Mouse (Mus musculus) adrenal gland, adult 8-10 months (tissue): ENCODE results near the gene Rhbdd1. TPM values are rescaled to one million over a fixed set of nuclear protein-coding genes. Genes with fewer than 3 reads are reported as not detected.

Source experiments
- DNase-seq: peaks from one replicate; pipeline ENCODE4 v3.0.0; 2022
- total RNA-seq, 4 experiments: library from RNA; stranded (reverse); gene quantifications; 2 replicates each; pipeline ENCODE4 v1.2.4; 2022

Gene Rhbdd1
- total RNA-seq, 4 experiments from 2014 or later: 36.5 to 39.7 (median 36.7) TPM

DNA sequence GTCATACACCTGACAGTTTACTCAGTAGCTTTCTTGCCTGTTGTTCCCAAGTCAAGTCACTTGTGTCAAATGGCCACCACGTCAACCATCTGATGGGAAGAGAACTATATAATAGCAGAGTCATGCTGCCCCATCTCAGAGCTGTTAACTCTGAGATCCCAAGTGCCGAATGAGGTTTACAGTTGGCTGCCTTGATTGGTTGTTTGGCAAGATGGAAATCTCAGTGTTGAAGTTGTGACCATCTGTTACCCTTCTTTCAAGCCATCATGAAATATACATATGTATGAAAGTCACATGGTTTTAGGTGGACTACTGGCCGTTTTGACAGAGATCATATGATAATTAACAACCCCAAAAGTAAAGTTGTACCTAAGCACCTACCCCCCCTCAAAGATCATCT is 121.0 kb downstream of the Rhbdd1 start:
- no peak for DNase-seq

- no peak for DNase-seq
Measured at GRCm38 (mm10) chr1:82440123-82440522, 123.9 kb downstream of the Rhbdd1 start.

DNA sequence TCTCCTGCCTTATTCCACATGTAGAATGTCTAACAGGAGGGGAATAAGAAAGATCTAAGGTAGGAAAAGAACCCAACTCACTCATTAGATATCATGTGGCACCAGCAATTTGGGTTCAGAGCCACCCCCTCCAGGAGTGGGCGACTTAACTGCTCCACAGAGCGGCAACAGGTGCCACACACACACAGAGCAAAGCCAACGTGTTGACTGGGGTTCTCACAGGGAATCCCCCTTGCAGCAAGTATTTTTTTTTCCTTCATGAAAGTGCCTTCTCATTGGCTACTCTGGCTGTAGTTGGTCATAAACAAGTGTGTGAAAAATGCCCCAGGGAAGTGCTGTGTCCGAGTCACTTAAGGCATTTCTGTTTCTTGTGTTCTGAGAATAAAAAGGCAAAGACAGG is 127.3 kb downstream of the Rhbdd1 start:
- no peak for DNase-seq

GRCm38 (mm10) chr1:82446049-82446448 is 129.8 kb downstream of the Rhbdd1 start:
- no peak for DNase-seq

DNA sequence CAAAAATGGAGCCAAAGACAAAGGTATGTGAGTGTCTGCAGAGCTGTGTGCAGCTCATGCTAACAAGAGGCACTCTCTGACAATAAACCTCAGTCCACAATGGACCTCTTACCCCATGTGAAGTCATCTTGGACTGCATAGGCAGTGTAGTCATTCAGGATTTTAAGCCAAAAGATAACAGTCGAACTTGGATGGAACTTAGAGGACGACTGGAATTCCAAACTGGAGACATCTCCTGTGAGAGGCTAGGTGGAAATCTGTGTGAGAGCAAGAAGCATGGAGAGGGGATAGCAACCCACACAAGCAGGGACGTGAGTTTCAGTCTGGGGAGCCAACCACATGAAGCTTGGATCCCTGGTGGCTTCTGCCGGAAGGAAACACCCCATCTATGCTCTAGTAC is 133.6 kb downstream of the Rhbdd1 start:
- DNase-seq: no peak

- DNase-seq: no peak
Measured at GRCm38 (mm10) chr1:82451927-82452651, 135.8 kb downstream of the Rhbdd1 start.

GRCm38 (mm10) chr1:82454031-82454430 is 137.8 kb downstream of the Rhbdd1 start:
- DNase-seq: no peak

DNA sequence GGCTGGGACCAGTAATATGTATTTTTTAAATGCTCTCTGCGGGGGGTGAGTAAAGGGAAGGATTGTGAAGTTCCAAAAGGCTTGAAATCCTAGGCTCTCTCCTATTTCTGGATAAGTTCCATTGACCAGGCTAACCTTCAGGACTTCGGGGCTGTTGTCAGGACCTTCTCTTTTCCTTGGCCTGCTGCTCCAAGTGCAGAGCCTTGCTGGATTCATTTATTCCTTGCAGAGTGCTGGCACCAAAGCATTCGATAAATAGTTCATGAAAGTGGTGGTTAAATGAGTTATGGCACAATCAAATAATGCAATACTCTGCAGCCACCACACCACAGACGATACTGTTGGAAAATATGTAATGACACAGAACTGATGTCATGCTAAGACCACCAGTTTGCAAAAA is 143.1 kb downstream of the Rhbdd1 start:
- DNase-seq: no peak

- DNase-seq: no peak
Measured at GRCm38 (mm10) chr1:82459926-82460325, 143.7 kb downstream of the Rhbdd1 start.

GRCm38 (mm10) chr1:82461041-82461440 is 144.8 kb downstream of the Rhbdd1 start:
- DNase-seq: no peak

GRCm38 (mm10) chr1:82465321-82465853 is 149.1 kb downstream of the Rhbdd1 start:
- no peak for DNase-seq

DNA sequence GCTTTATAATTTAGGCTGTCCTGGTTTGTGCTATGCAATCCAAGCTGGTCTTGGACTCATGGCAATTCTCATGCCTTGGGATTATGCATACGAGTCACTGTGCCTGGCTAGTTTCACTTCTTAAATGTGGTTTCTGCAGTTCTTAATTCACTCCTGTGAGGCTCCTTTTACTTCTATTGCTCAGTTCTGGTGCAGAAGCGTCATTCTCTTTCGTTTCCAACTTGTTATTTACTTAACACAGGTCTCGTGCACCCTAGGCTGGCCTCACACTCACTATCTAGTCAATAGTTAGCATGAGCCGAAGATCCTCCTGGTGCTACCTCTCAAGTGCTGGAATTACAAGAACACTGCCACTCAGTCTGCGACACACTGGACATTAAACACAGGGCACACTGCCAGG is 152.6 kb downstream of the Rhbdd1 start:
- DNase-seq: no peak

DNA sequence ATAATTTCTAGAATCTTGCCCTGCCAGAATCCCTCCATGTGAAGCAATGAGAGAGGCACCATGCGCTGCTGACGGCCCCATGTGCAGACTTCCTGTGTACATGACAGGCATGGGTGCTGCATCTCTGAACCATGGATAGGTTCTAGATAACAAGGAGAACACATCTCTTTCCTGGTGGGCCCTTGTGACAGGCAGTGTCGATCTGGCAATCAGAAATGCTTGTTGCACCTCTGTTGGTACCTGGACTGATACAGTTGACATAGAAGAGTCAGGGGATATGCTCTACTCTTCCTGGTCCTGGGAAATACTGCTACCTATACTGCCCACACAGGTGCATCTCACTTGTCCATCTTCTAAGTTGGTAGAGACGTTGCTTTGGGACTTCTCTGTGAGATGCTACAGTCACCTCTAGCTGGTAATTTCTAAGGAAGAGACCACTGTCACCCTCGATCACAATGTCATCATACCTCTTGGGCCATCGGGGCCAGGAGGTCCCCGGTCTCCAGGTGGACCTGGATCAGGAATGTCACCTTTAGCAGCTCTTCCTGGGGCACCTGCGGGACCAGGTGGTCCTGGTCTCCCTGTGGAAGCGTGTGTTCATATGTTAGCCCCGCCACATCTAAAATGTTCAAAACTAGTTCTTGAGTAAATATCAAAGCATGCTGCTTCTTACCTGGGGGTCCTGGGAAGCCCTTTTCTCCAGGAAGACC is 154.4 kb downstream of the Rhbdd1 start:
- DNase-seq: no peak

- no peak for DNase-seq
Measured at GRCm38 (mm10) chr1:82473467-82473866, 157.2 kb downstream of the Rhbdd1 start.

DNA sequence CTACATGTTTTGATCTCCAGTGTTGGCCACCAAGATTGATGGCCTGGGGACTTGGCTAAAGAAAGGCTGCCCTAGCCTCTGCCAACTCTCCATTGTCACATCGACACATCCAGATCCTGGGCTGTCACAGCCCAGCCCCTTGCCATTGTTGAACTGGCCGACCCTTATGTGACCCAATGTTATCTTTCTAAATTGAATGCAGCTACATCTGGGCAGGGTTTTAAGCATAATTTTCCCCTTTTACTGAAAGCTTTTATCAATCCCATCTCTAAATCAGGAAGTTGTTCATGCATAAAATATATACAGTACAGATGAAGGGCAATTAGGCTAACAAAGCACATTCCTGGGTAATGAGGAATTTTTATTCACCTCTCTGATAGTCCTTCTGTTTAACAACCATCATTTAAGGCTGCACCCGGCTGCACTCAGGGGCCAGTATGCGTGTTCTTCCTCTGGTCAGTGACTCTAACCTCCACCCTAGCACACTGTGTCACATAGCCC is 158.3 kb downstream of the Rhbdd1 start:
- DNase-seq: peak; percentile 20

DNA sequence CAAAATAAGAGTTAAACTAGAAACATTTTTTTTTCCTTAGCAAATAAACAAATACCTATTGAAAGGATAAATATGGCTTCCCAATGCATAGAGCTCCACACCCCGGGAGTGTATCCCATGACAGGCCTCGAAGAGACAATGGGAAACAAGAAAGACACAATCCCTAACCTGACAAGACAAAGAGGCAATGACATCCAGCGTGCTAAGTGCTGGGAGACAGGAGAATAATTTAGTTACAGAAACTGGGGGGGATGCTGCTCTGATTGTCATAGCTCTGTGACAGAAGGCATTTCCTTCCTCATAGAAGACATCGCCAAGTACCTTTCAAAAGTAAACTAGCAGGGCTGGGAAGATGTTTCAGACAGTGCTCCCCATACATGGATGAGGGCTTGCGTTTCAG is 159.0 kb downstream of the Rhbdd1 start:
- no peak for DNase-seq

DNA sequence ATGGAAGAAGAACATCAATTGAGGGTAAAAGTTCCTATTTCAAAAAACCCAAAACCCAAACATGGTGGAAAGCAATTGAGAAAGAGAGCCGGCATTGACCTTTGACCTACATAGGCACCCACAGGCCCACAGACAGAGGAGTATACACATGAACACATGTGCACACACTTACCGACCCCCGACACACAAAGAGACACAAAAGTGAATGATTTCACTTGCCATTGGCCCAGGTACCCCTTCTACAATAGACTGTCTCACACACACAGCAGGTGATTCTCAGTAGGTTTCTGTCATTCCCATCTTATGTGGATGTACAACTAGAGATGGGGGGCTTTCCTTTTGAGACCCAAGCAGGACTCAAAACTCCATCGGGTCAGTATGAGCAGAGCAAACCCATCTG is 159.6 kb downstream of the Rhbdd1 start:
- DNase-seq: no peak

- no peak for DNase-seq
Measured at GRCm38 (mm10) chr1:82476256-82476655, 160.0 kb downstream of the Rhbdd1 start.

DNA sequence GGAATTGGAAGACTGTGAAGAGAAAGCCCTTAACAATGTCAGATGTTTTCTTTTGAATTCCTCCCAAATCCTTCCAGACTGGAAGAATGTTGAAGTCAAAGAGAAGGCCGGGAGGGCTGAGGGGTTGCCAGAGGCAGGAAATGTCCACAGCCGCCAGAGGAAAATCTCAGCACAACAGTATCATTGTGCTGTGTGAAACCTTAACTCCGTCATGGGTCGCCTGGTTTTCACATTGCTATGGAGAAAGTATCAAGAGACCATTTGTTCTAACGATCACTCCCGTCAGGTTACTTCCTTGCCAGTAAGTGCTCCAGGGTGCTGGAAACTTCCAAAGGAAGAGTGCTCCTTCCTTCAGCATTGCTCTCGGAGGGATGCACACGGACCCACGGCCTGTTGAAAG is 160.5 kb downstream of the Rhbdd1 start:
- no peak for DNase-seq

- no peak for DNase-seq
Measured at GRCm38 (mm10) chr1:82479696-82480487, 163.6 kb downstream of the Rhbdd1 start.

- no peak for DNase-seq
Measured at GRCm38 (mm10) chr1:82482371-82482770, 166.1 kb downstream of the Rhbdd1 start.

DNA sequence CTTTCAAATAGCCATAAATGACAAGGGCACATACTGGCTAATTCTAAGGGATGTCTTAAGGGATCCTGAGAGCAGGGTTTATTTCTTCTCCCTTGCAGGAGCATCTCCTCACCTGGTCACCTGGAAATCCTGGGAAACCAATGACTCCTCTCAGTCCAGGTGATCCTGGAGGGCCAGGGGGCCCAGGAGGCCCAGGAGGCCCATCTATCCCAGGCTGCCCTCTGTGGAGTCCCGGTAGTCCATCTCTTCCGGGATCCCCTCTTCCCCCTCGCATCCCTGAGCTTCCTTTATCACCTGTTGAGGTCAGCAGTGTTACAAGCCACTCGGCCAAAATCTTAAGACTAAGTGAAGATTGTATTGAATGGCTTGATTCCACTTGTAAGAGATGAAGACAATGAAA is 170.1 kb downstream of the Rhbdd1 start:
- no peak for DNase-seq

- DNase-seq: no peak
Measured at GRCm38 (mm10) chr1:82491954-82492353, 175.7 kb downstream of the Rhbdd1 start.
